Mouse (Mus musculus) heart, postnatal 10 days (tissue): Measurements from ENCODE around the gene Ccdc124. TPM values are rescaled to one million over a fixed set of nuclear protein-coding genes. Genes with fewer than 3 reads are reported as not detected.
"Not testable (repeated sequence)": the region's sequence is repeated elsewhere in the genome, so short reads cannot be mapped to it uniquely, and the experiment has no call there.

Experiments used
- DNase-seq, 2 experiments: peaks; one replicate each; pipeline ENCODE4 v3.0.0; 2021
- intact Hi-C: fragments of 180-260 bp; cut with DNase I; formaldehyde crosslinking; loops from one replicate; pipeline ENCODE4 v1.15.1; 2025
- microRNA-seq, 2 experiments: library from miRNA; unstranded; fragments of <30 nt; microRNA quantifications; one replicate each; pipeline ENCODE4 v1.2.0; 2022
- total RNA-seq, 2 experiments: library from RNA; stranded (reverse); gene quantifications; 2 replicates each; pipeline ENCODE4 v1.2.3; 2021

The Ccdc124 gene
- total RNA-seq, 2 experiments from 2014 or later: 40.9 to 41.1 TPM

GRCm38 (mm10) chr8:70831517-70831916 lies 42.2 kb downstream of the Ccdc124 start:
- intact Hi-C loops: no loop called here
- DNase-seq: no peak

- intact Hi-C loops: no loop called here
- DNase-seq: no peak
Observed at GRCm38 (mm10) chr8:70827796-70828195, 45.9 kb downstream of the Ccdc124 start.

- intact Hi-C loops: no loop called here
- DNase-seq: no peak
Observed at GRCm38 (mm10) chr8:70827010-70827409, 46.7 kb downstream of the Ccdc124 start.

GRCm38 (mm10) chr8:70825816-70826215 lies 47.9 kb downstream of the Ccdc124 start:
- DNase-seq: no peak
- intact Hi-C loops: no loop called here

GRCm38 (mm10) chr8:70823802-70824201 lies 49.9 kb downstream of the Ccdc124 start:
- intact Hi-C loops: loop anchor here (5.0 kb wide), 1 partner anchor 102 kb away; the partner anchor contains the start of gene Pde4c

GRCm38 (mm10) chr8:70822594-70822993 lies 51.1 kb downstream of the Ccdc124 start:
- intact Hi-C loops: loop anchor here (5.0 kb wide), 1 partner anchor 100 kb away; the partner anchor contains the start of gene Pde4c
- DNase-seq: not testable (repeated sequence)

More at GRCm38 (mm10) chr8:70823802-70824201, 49.9 kb downstream of the Ccdc124 start:
- DNase-seq: no peak

GRCm38 (mm10) chr8:70821992-70822391 lies 51.7 kb downstream of the Ccdc124 start:
- intact Hi-C loops: loop anchor here (1.0 to 5.0 kb wide), 3 partner anchors 19 to 100 kb away; partner anchors contain the start of gene Pde4c
- no peak for DNase-seq

- intact Hi-C loops: loop anchor here (1.0 to 5.0 kb wide), 3 partner anchors 20 to 99 kb away; partner anchors contain the start of gene Pde4c
- peak; percentile 80 to 87 for DNase-seq
Observed at GRCm38 (mm10) chr8:70821399-70821962, 52.3 kb downstream of the Ccdc124 start.

- intact Hi-C loops: loop anchor here (5.0 kb wide), 1 partner anchor 98 kb away; the partner anchor contains the start of gene Pde4c
- peak; percentile 72 to 75 for DNase-seq
Observed at GRCm38 (mm10) chr8:70820101-70820935, 53.4 kb downstream of the Ccdc124 start.

Small RNAs within 50 kb of the gene (microRNA-seq; reads per million reads assigned to microRNA genes)
- 1.7 to 2.8 reads per million in 2 experiments for gene Mir7067

Other genes with a start within 250 kb of the Ccdc124 start
- gene Gdf15, start 241.5 kb downstream of the Ccdc124 start, total RNA-seq: 1 to 10 TPM in 1 of 2 experiments, under 1 TPM in 1; 0.86 to 1.1 TPM
- gene Pgpep1, start 213.5 kb downstream of the Ccdc124 start, total RNA-seq: 10 to 100 TPM; 39.6 to 42.9 TPM
- gene Lsm4, start 200.7 kb downstream of the Ccdc124 start, total RNA-seq: 10 to 100 TPM; 82.8 to 94.1 TPM
- 100 to 1,000 TPM; 178 to 214 TPM for gene Jund, start 175.0 kb downstream of the Ccdc124 start, total RNA-seq
- under 1 TPM in 1 of 2 experiments, not detected in 1; 0.07 TPM for gene Iqcn, start 170.5 kb downstream of the Ccdc124 start, total RNA-seq
- not detected for gene Gm3336, start 155.4 kb downstream of the Ccdc124 start, total RNA-seq
- gene Pde4c, start 150.2 kb downstream of the Ccdc124 start, total RNA-seq: 1 to 10 TPM; 2.0 to 4.0 TPM
- gene Rab3a, start 119.3 kb downstream of the Ccdc124 start, total RNA-seq: 10 to 100 TPM; 37.3 to 38.9 TPM
- gene Mpv17l2, start 113.0 kb downstream of the Ccdc124 start, total RNA-seq: 10 to 100 TPM; 32.0 to 39.7 TPM
- 10 to 100 TPM; 37.1 to 40.2 TPM for gene Pik3r2, start 97.2 kb downstream of the Ccdc124 start, total RNA-seq
- 1 to 10 TPM; 7.9 to 9.3 TPM for gene Mast3, start 68.9 kb downstream of the Ccdc124 start, total RNA-seq
- gene Il12rb1, start 65.5 kb downstream of the Ccdc124 start, total RNA-seq: under 1 TPM in 1 of 2 experiments, not detected in 1; 0.53 TPM
- gene Arrdc2, start 34.2 kb downstream of the Ccdc124 start, total RNA-seq: 10 to 100 TPM in 1 of 2 experiments, 1 to 10 TPM in 1; 4.7 to 18.5 TPM
- 1 to 10 TPM; 3.1 to 3.7 TPM for gene Kcnn1, start 10.7 kb downstream of the Ccdc124 start, total RNA-seq
- gene Slc5a5, start 18.8 kb upstream of the Ccdc124 start, total RNA-seq: under 1 TPM in 1 of 2 experiments, not detected in 1; 0.10 TPM
- 1,000 to 10,000 TPM; 1,171 to 1,193 TPM for gene Rpl18a, start 23.5 kb upstream of the Ccdc124 start, total RNA-seq
- 10 to 100 TPM; 31.0 to 32.3 TPM for gene Map1s, start 32.0 kb upstream of the Ccdc124 start, total RNA-seq